Mouse (Mus musculus) neural tube, postnatal 0 days (tissue): ENCODE results near the gene Uvrag. TPM values are rescaled to one million over a fixed set of nuclear protein-coding genes. Genes with fewer than 3 reads are reported as not detected.

Source experiments
- polyA plus RNA-seq: library from polyadenylated mRNA; unstranded; fragments of >200 nt; fragmentation: Nextera tagmentation; extraction: Ambion mirVana; gene quantifications from 2 replicates; pipeline ENCODE4 v1.2.1, GENCODE M21; 2015

The Uvrag gene
- 17.2 and 18.2 TPM in 2 replicates for polyA plus RNA-seq

GRCm38 (mm10) chr7:99140984-99141918, at the start of gene Uvrag:
Uvrag (minus strand) TSS chr7:99141141.

GRCm38 (mm10) chr7:99182432-99183172, 41.7 kb upstream of the Uvrag start, which contains the start of gene Dgat2:
Dgat2 (minus strand) TSS chr7:99182719.

Other genes starting within 250 kb of the Uvrag start
- gene Dgat2, start 41.6 kb upstream of the Uvrag start, polyA plus RNA-seq = 30.6 and 31.9 TPM in 2 replicates
- gene Mogat2, start 97.5 kb upstream of the Uvrag start, polyA plus RNA-seq = 0.20 and 0.25 TPM in 2 replicates
- 116 and 131 TPM in 2 replicates for gene Map6, start 126.3 kb upstream of the Uvrag start, polyA plus RNA-seq
- gene Serpinh1, start 212.1 kb upstream of the Uvrag start, polyA plus RNA-seq = 170 and 183 TPM in 2 replicates
- 22.7 and 27.8 TPM in 2 replicates for gene Gdpd5, start 240.3 kb upstream of the Uvrag start, polyA plus RNA-seq